Mouse (Mus musculus) intestine, embryonic 15.5 days (tissue): ENCODE data around the gene Cops3. TPM values are rescaled to one million over a fixed set of nuclear protein-coding genes. Genes with fewer than 3 reads are reported as not detected.

Experiments
- ATAC-seq: fragments of 200-750 bp; cut with Nextera tagmentation; 2 replicates; pipeline ENCODE4 v1.8.0; 2017; ENCODE audit warnings: moderate TSS enrichment, moderate library complexity
- H3K27ac ChIP-seq: fragments of 300-500 bp; sonication (generic); 2 replicates; pipeline ENCODE4 v1.5.1; 2015; ENCODE audit warnings: mild to moderate bottlenecking, inconsistent platforms
- H3K27me3 ChIP-seq: fragments of 300-500 bp; sonication (generic); replicated peaks from 2 replicates; pipeline ENCODE4 v1.6.1; 2015; ENCODE audit warnings: inconsistent platforms
- H3K36me3 ChIP-seq: fragments of 300-500 bp; sonication (generic); 2 replicates; pipeline ENCODE4 v1.6.1; 2015; ENCODE audit warnings: inconsistent platforms
- H3K4me1 ChIP-seq: fragments of 300-500 bp; sonication (generic); replicated peaks from 2 replicates; pipeline ENCODE4 v1.6.1; 2015; ENCODE audit warnings: inconsistent platforms
- H3K4me2 ChIP-seq: fragments of 300-500 bp; sonication (generic); replicated peaks from 2 replicates; pipeline ENCODE4 v1.6.1; 2015; ENCODE audit warnings: mild to moderate bottlenecking, inconsistent platforms
- H3K4me3 ChIP-seq: fragments of 300-500 bp; sonication (generic); replicated peaks from 2 replicates; pipeline ENCODE4 v1.5.1; 2015; ENCODE audit warnings: inconsistent platforms
- H3K9ac ChIP-seq: fragments of 300-500 bp; sonication (generic); 2 replicates; pipeline ENCODE4 v1.6.1; 2015; ENCODE audit warnings: inconsistent platforms
- H3K9me3 ChIP-seq: fragments of 300-500 bp; sonication (generic); 2 replicates; pipeline ENCODE4 v1.6.1; 2016; ENCODE audit warnings: inconsistent platforms
- WGBS: fragments of 180-500 bp; shearing (Covaris S2); methylation state at CpG from one replicate; pipeline ENCODE4 v1.1.7; 2015; 5-methylcytosine and 5-hydroxymethylcytosine counted together
- polyA plus RNA-seq: library from polyadenylated mRNA; unstranded; fragments of >200 nt; fragmentation: Nextera tagmentation; extraction: Ambion mirVana; gene quantifications from 2 replicates; pipeline ENCODE4 v1.2.1, GENCODE M21; 2015

The Cops3 gene
- polyA plus RNA-seq, 1 experiment from 2014 or later: 193 TPM

- Histone ChIP-seq H3K4me2 (no peak overlapping the region), H3K36me3 (peaks cover 57% of the 10 kb centered on the region), H3K4me3 (no peak overlapping the region), H3K27me3 (no peaks in the 10 kb centered on the region), H3K4me1 (no peaks in the 10 kb centered on the region), H3K9ac (no peak overlapping the region), H3K9me3 (no peaks in the 10 kb centered on the region), H3K27ac (no peak overlapping the region)
- WGBS: 92% methylated on average over 2 of the region's 2 CpGs
- ATAC-seq: no peak
Measured at GRCm38 (mm10) chr11:59772291-59772690, 67.3 kb downstream of the Cops3 start.

GRCm38 (mm10) chr11:59770753-59771152 is 68.9 kb downstream of the Cops3 start:
- H3K4me2 ChIP-seq: no peak overlapping the region
- no peak for ATAC-seq

GRCm38 (mm10) chr11:59769738-59770137 is 69.9 kb downstream of the Cops3 start:
- no peak overlapping the region for H3K9ac ChIP-seq
- ATAC-seq: no peak
- no peaks in the 10 kb centered on the region for H3K9me3 ChIP-seq
- no peaks in the 10 kb centered on the region for H3K27me3 ChIP-seq
- peaks cover 51% of the 10 kb centered on the region for H3K36me3 ChIP-seq
- no peak overlapping the region for H3K27ac ChIP-seq
- WGBS: 92% methylated on average over 6 of the region's 6 CpGs
- no peak overlapping the region for H3K4me3 ChIP-seq
- no peaks in the 10 kb centered on the region for H3K4me1 ChIP-seq
- H3K4me2 ChIP-seq: no peak overlapping the region

More at GRCm38 (mm10) chr11:59770753-59771152, 68.9 kb downstream of the Cops3 start:
- Histone ChIP-seq H3K4me1 (no peaks in the 10 kb centered on the region), H3K4me3 (no peak overlapping the region), H3K36me3 (peaks cover 51% of the 10 kb centered on the region), H3K27me3 (no peaks in the 10 kb centered on the region), H3K27ac (no peak overlapping the region), H3K9me3 (no peaks in the 10 kb centered on the region), H3K9ac (no peak overlapping the region)
- 91% methylated on average over 7 of the region's 7 CpGs for WGBS

GRCm38 (mm10) chr11:59769307-59769706 is 70.3 kb downstream of the Cops3 start:
- no peaks in the 10 kb centered on the region for H3K4me1 ChIP-seq

More at GRCm38 (mm10) chr11:59769307-59769706, 70.3 kb downstream of the Cops3 start:
- H3K9me3 ChIP-seq: no peaks in the 10 kb centered on the region
- no peak overlapping the region for H3K4me3 ChIP-seq
- H3K27me3 ChIP-seq: no peaks in the 10 kb centered on the region
- no peak overlapping the region for H3K9ac ChIP-seq
- H3K36me3 ChIP-seq: peaks cover 54% of the 10 kb centered on the region
- WGBS: 93% methylated on average over 2 of the region's 2 CpGs
- no peak overlapping the region for H3K27ac ChIP-seq
- H3K4me2 ChIP-seq: no peak overlapping the region
- no peak for ATAC-seq

Other genes starting within 250 kb of the Cops3 start
- not detected in 2 replicates for gene Olfr223, start 246.5 kb downstream of the Cops3 start, polyA plus RNA-seq
- 54.9 and 56.2 TPM in 2 replicates for gene Mprip, start 178.5 kb downstream of the Cops3 start, polyA plus RNA-seq
- gene Pld6, start 52.2 kb downstream of the Cops3 start, polyA plus RNA-seq: 2.9 and 3.5 TPM in 2 replicates
- gene Flcn, start 29.8 kb downstream of the Cops3 start, polyA plus RNA-seq: 35.9 and 39.2 TPM in 2 replicates
- 32.7 and 34.4 TPM in 2 replicates for gene Nt5m, start 391 bp downstream of the Cops3 start, polyA plus RNA-seq
- 34.5 and 35.6 TPM in 2 replicates for gene Med9, start 108.4 kb upstream of the Cops3 start, polyA plus RNA-seq
- gene Rasd1, start 125.1 kb upstream of the Cops3 start, polyA plus RNA-seq: 2.1 and 2.6 TPM in 2 replicates
- gene Pemt, start 206.7 kb upstream of the Cops3 start, polyA plus RNA-seq: 8.2 and 8.8 TPM in 2 replicates